Mouse (Mus musculus) midbrain, embryonic 16.5 days (tissue): ENCODE data around the gene Ssh1. TPM values are rescaled to one million over a fixed set of nuclear protein-coding genes. Genes with fewer than 3 reads are reported as not detected.

Experiments
- ATAC-seq: fragments of 200-750 bp; cut with Nextera tagmentation; 2 replicates; pipeline ENCODE4 v1.8.0; 2017; ENCODE audit warnings: moderate TSS enrichment
- H3K27ac ChIP-seq: fragments of 300-500 bp; sonication (generic); 2 replicates; pipeline ENCODE4 v1.5.1; 2014; ENCODE audit warnings: mild to moderate bottlenecking, low read length, mixed read lengths
- H3K27me3 ChIP-seq: fragments of 300-500 bp; sonication (generic); 2 replicates; pipeline ENCODE4 v1.6.1; 2014; ENCODE audit warnings: low read depth, low read length, mixed read lengths; ENCODE audit not compliant: control insufficient read depth, insufficient read depth
- H3K36me3 ChIP-seq: fragments of 300-500 bp; sonication (generic); 2 replicates; pipeline ENCODE4 v1.6.1; 2014; ENCODE audit warnings: mild to moderate bottlenecking, low read length, moderate library complexity, mixed read lengths; ENCODE audit not compliant: control insufficient read depth, insufficient read depth
- H3K4me1 ChIP-seq: fragments of 300-500 bp; sonication (generic); 2 replicates; pipeline ENCODE4 v1.6.1; 2014; ENCODE audit warnings: mild to moderate bottlenecking, low read length, mixed read lengths; ENCODE audit not compliant: control insufficient read depth, insufficient read depth
- H3K4me2 ChIP-seq: fragments of 300-500 bp; sonication (generic); 2 replicates; pipeline ENCODE4 v1.6.1; 2014; ENCODE audit warnings: mild to moderate bottlenecking, low read length, mixed read lengths
- H3K4me3 ChIP-seq: fragments of 300-500 bp; sonication (generic); 2 replicates; pipeline ENCODE4 v1.5.1; 2014; ENCODE audit warnings: low read depth, mild to moderate bottlenecking, low read length, moderate library complexity, mixed read lengths
- H3K9ac ChIP-seq: fragments of 300-500 bp; sonication (generic); 2 replicates; pipeline ENCODE4 v1.6.1; 2014; ENCODE audit warnings: low read depth, low read length, mixed read lengths
- H3K9me3 ChIP-seq: fragments of 300-500 bp; sonication (generic); replicated peaks from 2 replicates; pipeline ENCODE4 v1.6.1; 2014; ENCODE audit warnings: mild to moderate bottlenecking, low read length, mixed read lengths; ENCODE audit not compliant: control insufficient read depth, poor library complexity, severe bottlenecking
- WGBS: fragments of 180-500 bp; shearing (Covaris S2); extraction: QIAGEN DNeasy Blood & Tissue Kit; methylation state at CpG from one replicate; pipeline ENCODE4 v1.1.7; 2014; 5-methylcytosine and 5-hydroxymethylcytosine counted together
- polyA plus RNA-seq: library from polyadenylated mRNA; unstranded; fragments of >200 nt; fragmentation: Nextera tagmentation; extraction: Ambion mirVana; gene quantifications from 2 replicates; pipeline ENCODE4 v1.2.1, GENCODE M21; 2015

Ssh1 gene
- polyA plus RNA-seq, 1 experiment from 2014 or later = 9.4 TPM

- Histone ChIP-seq H3K4me2 (no peak overlapping the region), H3K4me1 (peaks cover 10% of the 10 kb centered on the region), H3K9ac (no peak overlapping the region), H3K4me3 (no peak overlapping the region), H3K27ac (no peak overlapping the region), H3K27me3 (no peaks in the 10 kb centered on the region), H3K9me3 (no peaks in the 10 kb centered on the region), H3K36me3 (peaks cover 5% of the 10 kb centered on the region; the same call in 1 of the 2 replicates)
- no peak for ATAC-seq
- 70% methylated on average over 9 of the region's 9 CpGs for WGBS
These were observed 7.3 kb downstream of the Ssh1 start for GRCm38 (mm10) chr5:113986182-113986961.

GRCm38 (mm10) chr5:113985737-113986136 is 8.0 kb downstream of the Ssh1 start:
- WGBS = 60% methylated on average over 2 of the region's 2 CpGs
- ATAC-seq = no peak

GRCm38 (mm10) chr5:113984025-113984740 is 9.5 kb downstream of the Ssh1 start:
- Histone ChIP-seq H3K36me3 (peaks cover 5% of the 10 kb centered on the region; the same call in 1 of the 2 replicates), H3K9ac (no peak overlapping the region), H3K27me3 (no peaks in the 10 kb centered on the region), H3K9me3 (no peaks in the 10 kb centered on the region), H3K4me1 (no peaks in the 10 kb centered on the region), H3K4me2 (no peak overlapping the region), H3K4me3 (no peak overlapping the region), H3K27ac (no peak overlapping the region)
- ATAC-seq = no peak
- 88% methylated on average over 13 of the region's 13 CpGs for WGBS

More at GRCm38 (mm10) chr5:113985737-113986136, 8.0 kb downstream of the Ssh1 start:
- Histone ChIP-seq H3K4me2 (no peak overlapping the region), H3K27ac (no peak overlapping the region), H3K4me1 (peaks cover 3% of the 10 kb centered on the region), H3K36me3 (peaks cover 5% of the 10 kb centered on the region; the same call in 1 of the 2 replicates), H3K9me3 (no peaks in the 10 kb centered on the region), H3K4me3 (no peak overlapping the region), H3K9ac (no peak overlapping the region), H3K27me3 (no peaks in the 10 kb centered on the region)

- no peak overlapping the region for H3K4me2 ChIP-seq
- H3K36me3 ChIP-seq = peaks cover 5% of the 10 kb centered on the region; the same call in 1 of the 2 replicates
- no peak overlapping the region for H3K9ac ChIP-seq
- no peaks in the 10 kb centered on the region for H3K9me3 ChIP-seq
- no peak for ATAC-seq
- WGBS = 65% methylated on average over 6 of the region's 6 CpGs
- H3K4me1 ChIP-seq = no peaks in the 10 kb centered on the region
- no peaks in the 10 kb centered on the region for H3K27me3 ChIP-seq
- H3K4me3 ChIP-seq = no peak overlapping the region
- H3K27ac ChIP-seq = no peak overlapping the region
These were observed 10.2 kb downstream of the Ssh1 start for GRCm38 (mm10) chr5:113983541-113983940.

GRCm38 (mm10) chr5:113981843-113982242 is 11.9 kb downstream of the Ssh1 start:
- Histone ChIP-seq H3K4me2 (no peak overlapping the region), H3K9me3 (no peaks in the 10 kb centered on the region), H3K9ac (no peak overlapping the region), H3K4me1 (no peaks in the 10 kb centered on the region), H3K4me3 (no peak overlapping the region), H3K36me3 (peaks cover 6% of the 10 kb centered on the region; the same call in 1 of the 2 replicates), H3K27ac (no peak overlapping the region), H3K27me3 (no peaks in the 10 kb centered on the region)
- 84% methylated on average over 8 of the region's 8 CpGs for WGBS
- no peak for ATAC-seq

- H3K4me1 ChIP-seq = no peaks in the 10 kb centered on the region
- H3K36me3 ChIP-seq = peaks cover 5% of the 10 kb centered on the region; the same call in 1 of the 2 replicates
- 91% methylated on average over 6 of the region's 6 CpGs for WGBS
- no peak overlapping the region for H3K9ac ChIP-seq
- no peaks in the 10 kb centered on the region for H3K27me3 ChIP-seq
- no peak for ATAC-seq
- H3K27ac ChIP-seq = no peak overlapping the region
- no peaks in the 10 kb centered on the region for H3K9me3 ChIP-seq
- no peak overlapping the region for H3K4me3 ChIP-seq
- no peak overlapping the region for H3K4me2 ChIP-seq
These were observed 12.5 kb downstream of the Ssh1 start for GRCm38 (mm10) chr5:113981171-113981570.

- H3K27me3 ChIP-seq = no peaks in the 10 kb centered on the region
- ATAC-seq = no peak
- WGBS = 94% methylated on average over 1 of the region's 1 CpGs
These were observed 13.2 kb downstream of the Ssh1 start for GRCm38 (mm10) chr5:113980511-113980910.

GRCm38 (mm10) chr5:113977309-113977708 is 16.4 kb downstream of the Ssh1 start:
- ATAC-seq = no peak
- 83% methylated on average over 8 of the region's 8 CpGs for WGBS
- no peak overlapping the region for H3K4me2 ChIP-seq

More at GRCm38 (mm10) chr5:113980511-113980910, 13.2 kb downstream of the Ssh1 start:
- no peak overlapping the region for H3K27ac ChIP-seq
- H3K4me2 ChIP-seq = no peak overlapping the region
- H3K9ac ChIP-seq = no peak overlapping the region
- H3K4me1 ChIP-seq = no peaks in the 10 kb centered on the region; the same call in 1 of the 2 replicates
- H3K4me3 ChIP-seq = no peak overlapping the region
- H3K9me3 ChIP-seq = no peaks in the 10 kb centered on the region
- peaks cover 5% of the 10 kb centered on the region; the same call in 1 of the 2 replicates for H3K36me3 ChIP-seq

GRCm38 (mm10) chr5:113976597-113976996 is 17.1 kb downstream of the Ssh1 start:
- H3K4me1 ChIP-seq = peaks cover 27% of the 10 kb centered on the region
- no peak overlapping the region for H3K4me3 ChIP-seq
- WGBS = 88% methylated on average over 8 of the region's 8 CpGs
- H3K9me3 ChIP-seq = no peaks in the 10 kb centered on the region
- no peak overlapping the region for H3K9ac ChIP-seq
- H3K27ac ChIP-seq = no peak overlapping the region
- H3K4me2 ChIP-seq = no peak overlapping the region
- no peak for ATAC-seq
- H3K36me3 ChIP-seq = peaks cover 5% of the 10 kb centered on the region; the same call in 1 of the 2 replicates
- no peaks in the 10 kb centered on the region for H3K27me3 ChIP-seq

More at GRCm38 (mm10) chr5:113977309-113977708, 16.4 kb downstream of the Ssh1 start:
- Histone ChIP-seq H3K9ac (no peak overlapping the region), H3K4me3 (no peak overlapping the region), H3K36me3 (peaks cover 5% of the 10 kb centered on the region; the same call in 1 of the 2 replicates), H3K27ac (no peak overlapping the region), H3K4me1 (peaks cover 26% of the 10 kb centered on the region), H3K27me3 (no peaks in the 10 kb centered on the region), H3K9me3 (no peaks in the 10 kb centered on the region)
